Mouse (Mus musculus) erythroblast, embryonic 14.5 days (primary cell): Measurements from ENCODE around the gene Cd81.

ENCODE experiments used
- GATA1 ChIP-seq: IDR thresholded peaks from 2 replicates; pipeline ENCODE4 v1.6.1; 2012; ENCODE audit warnings: low read length, inconsistent platforms, mixed read lengths
- TAL1 ChIP-seq: IDR thresholded peaks from 3 replicates; pipeline ENCODE4 v1.6.1; 2012; ENCODE audit warnings: low read length, inconsistent platforms, mixed read lengths

- TF ChIP-seq TAL1 (no peak), GATA1 (no peak)
Observed at GRCm38 (mm10) chr7:143086366-143086765, 33.8 kb downstream of the Cd81 start.
